Mouse (Mus musculus): ENCODE measurements around the gene Ccdc144b. TPM values are rescaled to one million over a fixed set of nuclear protein-coding genes. Genes with fewer than 3 reads are reported as not detected.
A peak's percentile ranks its signal among the peaks of the same experiment; 100 is the strongest.

The Ccdc144b gene
- total RNA-seq (2021): not detected
- long read RNA-seq, experiment 1: 0 reads
- long read RNA-seq, experiment 2, partial matches to known transcripts: 0 of 1 reads
- long read RNA-seq, experiment 2, other reads (novel, unspliced or antisense): 1 of 1 reads

- DNase-seq: no peak
- intact Hi-C loops (cut with DNase I): no loop called here
These were observed at the start of gene Ccdc144b for GRCm38 (mm10) chr3:36053447-36053846. Gene Ccdc144b, minus strand, starts transcription at chr3:36053547.

- intact Hi-C loops (cut with DNase I): no loop called here
- no peak for DNase-seq
These were observed 42.0 kb upstream of the Ccdc144b start for GRCm38 (mm10) chr3:36095371-36095770.

GRCm38 (mm10) chr3:36087591-36087990 lies 34.2 kb upstream of the Ccdc144b start:
- no peak for DNase-seq
- intact Hi-C loops (cut with DNase I): no loop called here

GRCm38 (mm10) chr3:36085394-36085793 lies 32.0 kb upstream of the Ccdc144b start:
- intact Hi-C loops (cut with DNase I): no loop called here
- DNase-seq: no peak

- no peak for DNase-seq
- intact Hi-C loops (cut with DNase I): no loop called here
These were observed 30.0 kb upstream of the Ccdc144b start for GRCm38 (mm10) chr3:36083381-36083780.

GRCm38 (mm10) chr3:36082843-36083242 lies 29.5 kb upstream of the Ccdc144b start:
- no peak for DNase-seq
- intact Hi-C loops (cut with DNase I): no loop called here

GRCm38 (mm10) chr3:36080741-36081140 lies 27.4 kb upstream of the Ccdc144b start:
- DNase-seq: no peak
- intact Hi-C loops (cut with DNase I): no loop called here

GRCm38 (mm10) chr3:36079886-36080285 lies 26.5 kb upstream of the Ccdc144b start:
- DNase-seq: no peak
- intact Hi-C loops (cut with DNase I): no loop called here

GRCm38 (mm10) chr3:36077386-36077785 lies 24.0 kb upstream of the Ccdc144b start:
- no peak for DNase-seq
- intact Hi-C loops (cut with DNase I): no loop called here

GRCm38 (mm10) chr3:36075466-36075865 lies 22.1 kb upstream of the Ccdc144b start:
- intact Hi-C loops (cut with DNase I): no loop called here
- DNase-seq: no peak

GRCm38 (mm10) chr3:36074231-36074630 lies 20.9 kb upstream of the Ccdc144b start:
- DNase-seq: no peak
- intact Hi-C loops (cut with DNase I): no loop called here

- DNase-seq: no peak
- intact Hi-C loops (cut with DNase I): no loop called here
These were observed 17.7 kb upstream of the Ccdc144b start for GRCm38 (mm10) chr3:36071047-36071446.

- intact Hi-C loops (cut with DNase I): no loop called here
- DNase-seq: no peak
These were observed 17.1 kb upstream of the Ccdc144b start for GRCm38 (mm10) chr3:36070436-36070835.

- intact Hi-C loops (cut with DNase I): loop anchor here (5.0 kb wide), 1 partner anchor 65 kb away; the partner anchor contains the start of gene Mccc1
- no peak for DNase-seq
These were observed 14.4 kb upstream of the Ccdc144b start for GRCm38 (mm10) chr3:36067731-36068130.

- intact Hi-C loops (cut with DNase I): loop anchor here (5.0 kb wide), 1 partner anchor 64 kb away; the partner anchor contains the start of gene Mccc1
- DNase-seq: peak; percentile 88 to 89
These were observed 12.7 kb upstream of the Ccdc144b start, which contains the start of gene Acad9 for GRCm38 (mm10) chr3:36065843-36066651. Gene Acad9, plus strand, starts transcription at chr3:36065979.

- no peak for DNase-seq
- intact Hi-C loops (cut with DNase I): loop anchor here (5.0 kb wide), 1 partner anchor 63 kb away; the partner anchor contains the start of gene Mccc1
These were observed 11.8 kb upstream of the Ccdc144b start for GRCm38 (mm10) chr3:36065166-36065565.

GRCm38 (mm10) chr3:36064592-36065061 lies 11.3 kb upstream of the Ccdc144b start:
- intact Hi-C loops (cut with DNase I): loop anchor here (5.0 kb wide), 3 partner anchors 62 to 377 kb away; partner anchors contain the start of genes Atp11b and Mccc1
- no peak for DNase-seq

GRCm38 (mm10) chr3:36060096-36060850 lies 6.9 kb upstream of the Ccdc144b start:
- peak in 1 of 2 experiments; percentile 26 for DNase-seq
- intact Hi-C loops (cut with DNase I): loop anchor here (5.0 kb wide), 2 partner anchors 308 to 373 kb away; partner anchors contain the start of gene Atp11b

- intact Hi-C loops (cut with DNase I): no loop called here
- no peak for DNase-seq
These were observed 4.2 kb downstream of the Ccdc144b start for GRCm38 (mm10) chr3:36049106-36049505.

- intact Hi-C loops (cut with DNase I): no loop called here
- no peak for DNase-seq
These were observed 8.3 kb downstream of the Ccdc144b start for GRCm38 (mm10) chr3:36045086-36045485.

GRCm38 (mm10) chr3:36044520-36044919 lies 8.8 kb downstream of the Ccdc144b start:
- no peak for DNase-seq
- intact Hi-C loops (cut with DNase I): no loop called here
